Mouse (Mus musculus): ENCODE measurements at regions not wholly inside any gene's neighbourhood (a gene's known extent, or its start where the extent isn't known, plus 50 kb on each side); places are given as distances from the start of the nearest gene placed in this dataset.

DNA sequence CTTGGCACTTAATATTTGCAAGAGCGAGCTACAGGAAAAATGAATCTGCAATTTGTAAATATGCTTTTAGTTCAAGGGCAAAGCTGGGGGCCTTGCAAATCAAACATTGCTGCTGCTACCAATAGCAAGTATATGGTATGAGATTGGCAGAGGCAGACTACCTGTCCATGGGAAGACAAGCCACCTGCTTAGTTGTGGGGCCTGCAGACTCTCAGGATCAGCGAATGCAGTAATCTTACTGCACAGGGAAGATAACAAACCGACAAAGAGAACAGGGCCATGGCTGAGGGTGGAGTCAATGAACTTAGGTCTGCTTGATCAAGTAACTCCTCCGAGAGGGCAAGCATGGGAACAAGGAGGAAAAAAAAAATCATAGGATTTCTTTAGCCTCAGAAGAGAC, 257.2 kb upstream of the Ppargc1a start:
- H3K4me2 ChIP-seq (ENCODE audit: low read depth, low read length) = no peak overlapping the region
- H3K9ac ChIP-seq (replicated peaks) = no peak overlapping the region
- H3K36me3 ChIP-seq (replicated peaks; ENCODE audit: insufficient read depth, low read length) = no peaks in the 10 kb centered on the region
- no peaks in the 10 kb centered on the region for H3K27me3 ChIP-seq (ENCODE audit: insufficient read depth, low read length)
- peaks cover 15% of the 10 kb centered on the region for H3K4me1 ChIP-seq (ENCODE audit: insufficient read depth)
- H3K9me3 ChIP-seq (ENCODE audit: low read length) = no peaks in the 10 kb centered on the region
- peak; percentile 37; the same call in 1 of the 2 replicates for ATAC-seq
- WGBS (ENCODE audit: insufficient replicate concordance) = 47% methylated on average over 4 of the region's 4 CpGs
- no peak overlapping the region for H3K4me3 ChIP-seq (ENCODE audit: low read depth, low read length)
- H3K27ac ChIP-seq (ENCODE audit: low read depth) = peak overlapping the region; percentile 62
- no peak for DNase-seq
- no peak for TF ChIP-seq CTCF (IDR thresholded peaks at IDR 0.05; ENCODE audit: low read depth)
- peak; percentile 69 for TF ChIP-seq EP300 (IDR thresholded peaks at IDR 0.05; ENCODE audit: low read depth)

DNA sequence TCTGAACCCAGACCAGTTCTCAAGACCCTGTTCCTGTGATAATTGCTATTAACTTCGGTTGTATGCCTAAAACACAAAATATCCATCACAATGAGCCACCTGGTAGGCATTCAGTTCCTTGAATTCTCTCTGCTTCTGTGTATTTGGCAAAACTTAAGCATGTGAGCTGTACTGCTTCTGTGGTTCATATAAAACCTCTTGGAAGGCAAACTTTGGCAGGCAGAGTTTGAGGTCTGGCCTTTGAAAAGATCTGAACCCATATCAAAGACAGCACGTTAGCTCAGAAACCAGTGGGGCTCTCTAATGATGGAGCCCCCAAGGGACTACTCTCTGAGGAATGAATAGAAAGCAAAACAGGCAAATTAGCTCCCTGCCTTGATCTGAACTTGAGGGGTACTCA, 256.1 kb upstream of the Ppargc1a start:
- no peaks in the 10 kb centered on the region for H3K36me3 ChIP-seq (replicated peaks; ENCODE audit: insufficient read depth, low read length)
- no peak overlapping the region for H3K4me3 ChIP-seq (ENCODE audit: low read depth, low read length)
- H3K4me1 ChIP-seq (ENCODE audit: insufficient read depth) = peaks cover 15% of the 10 kb centered on the region
- DNase-seq (no peak), ATAC-seq (no peak)
- TF ChIP-seq EP300 (IDR thresholded peaks at IDR 0.05; ENCODE audit: low read depth) (no peak), CTCF (IDR thresholded peaks at IDR 0.05; ENCODE audit: low read depth) (no peak)
- H3K9me3 ChIP-seq (ENCODE audit: low read length) = no peaks in the 10 kb centered on the region
- no peak overlapping the region for H3K4me2 ChIP-seq (ENCODE audit: low read depth, low read length)
- H3K9ac ChIP-seq (replicated peaks) = no peak overlapping the region
- no peaks in the 10 kb centered on the region for H3K27me3 ChIP-seq (ENCODE audit: insufficient read depth, low read length)
- no peak overlapping the region for H3K27ac ChIP-seq (ENCODE audit: low read depth)
- 76% methylated on average over 2 of the region's 2 CpGs for WGBS (ENCODE audit: insufficient replicate concordance)

DNA sequence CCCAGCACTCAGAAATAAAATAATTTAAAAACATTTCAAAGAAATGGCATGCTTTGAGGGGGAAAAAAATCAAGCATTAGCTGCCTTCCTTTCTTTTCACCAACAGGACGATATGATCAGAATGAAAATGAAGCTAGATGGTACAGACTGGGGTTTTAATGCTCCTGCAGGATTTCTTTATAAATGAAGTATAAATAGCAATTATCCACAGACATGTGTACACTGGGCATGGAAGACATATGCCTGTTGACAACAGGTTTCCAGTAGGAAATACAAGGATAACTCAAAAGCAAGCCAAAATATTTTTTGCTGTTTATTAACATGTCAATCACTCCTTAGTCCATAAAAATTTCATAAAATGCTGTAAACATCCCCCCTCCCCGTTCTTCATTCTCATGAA, 248.7 kb upstream of the Ppargc1a start:
- no peaks in the 10 kb centered on the region for H3K36me3 ChIP-seq (replicated peaks; ENCODE audit: insufficient read depth, low read length)
- H3K9ac ChIP-seq (replicated peaks) = no peak overlapping the region
- no peak for DNase-seq
- no peak overlapping the region for H3K4me2 ChIP-seq (ENCODE audit: low read depth, low read length)
- no peaks in the 10 kb centered on the region for H3K9me3 ChIP-seq (ENCODE audit: low read length)
- TF ChIP-seq CTCF (IDR thresholded peaks at IDR 0.05; ENCODE audit: low read depth) (no peak), EP300 (IDR thresholded peaks at IDR 0.05; ENCODE audit: low read depth) (no peak)
- H3K4me1 ChIP-seq (ENCODE audit: insufficient read depth) = no peaks in the 10 kb centered on the region
- WGBS (ENCODE audit: insufficient replicate concordance) = 64% methylated on average over 2 of the region's 2 CpGs
- no peaks in the 10 kb centered on the region for H3K27me3 ChIP-seq (ENCODE audit: insufficient read depth, low read length)
- H3K4me3 ChIP-seq (ENCODE audit: low read depth, low read length) = no peak overlapping the region
- H3K27ac ChIP-seq (ENCODE audit: low read depth) = no peak overlapping the region
- ATAC-seq = no peak

DNA sequence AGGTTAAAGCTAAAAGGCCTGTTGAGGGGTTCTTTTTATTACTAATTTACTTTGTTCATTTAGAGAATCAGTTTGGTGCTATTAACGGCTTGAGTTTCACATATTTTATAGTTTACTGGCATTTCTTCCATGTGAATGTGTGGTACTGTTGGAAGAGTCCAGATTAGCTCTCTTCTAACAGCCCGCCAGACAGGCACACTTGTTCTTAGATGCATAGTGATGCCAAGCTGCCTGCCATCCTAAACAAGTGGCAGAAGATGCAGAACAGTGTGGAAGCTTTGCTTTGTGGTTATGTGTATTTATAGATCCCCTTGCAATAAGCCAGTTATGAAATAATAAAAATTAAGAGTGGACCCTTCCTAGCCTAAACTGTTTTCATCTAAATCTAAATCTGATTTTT, 244.2 kb upstream of the Ppargc1a start:
- no peaks in the 10 kb centered on the region for H3K27me3 ChIP-seq (ENCODE audit: insufficient read depth, low read length)
- H3K27ac ChIP-seq (ENCODE audit: low read depth) = no peak overlapping the region
- WGBS (ENCODE audit: insufficient replicate concordance) = 74% methylated on average over 2 of the region's 2 CpGs
- no peak overlapping the region for H3K9ac ChIP-seq (replicated peaks)
- DNase-seq = no peak
- H3K4me2 ChIP-seq (ENCODE audit: low read depth, low read length) = no peak overlapping the region
- H3K9me3 ChIP-seq (ENCODE audit: low read length) = no peaks in the 10 kb centered on the region
- no peak overlapping the region for H3K4me3 ChIP-seq (ENCODE audit: low read depth, low read length)
- TF ChIP-seq CTCF (IDR thresholded peaks at IDR 0.05; ENCODE audit: low read depth) (no peak), EP300 (IDR thresholded peaks at IDR 0.05; ENCODE audit: low read depth) (no peak)
- H3K4me1 ChIP-seq (ENCODE audit: insufficient read depth) = no peaks in the 10 kb centered on the region
- H3K36me3 ChIP-seq (replicated peaks; ENCODE audit: insufficient read depth, low read length) = no peaks in the 10 kb centered on the region
- no peak for ATAC-seq

DNA sequence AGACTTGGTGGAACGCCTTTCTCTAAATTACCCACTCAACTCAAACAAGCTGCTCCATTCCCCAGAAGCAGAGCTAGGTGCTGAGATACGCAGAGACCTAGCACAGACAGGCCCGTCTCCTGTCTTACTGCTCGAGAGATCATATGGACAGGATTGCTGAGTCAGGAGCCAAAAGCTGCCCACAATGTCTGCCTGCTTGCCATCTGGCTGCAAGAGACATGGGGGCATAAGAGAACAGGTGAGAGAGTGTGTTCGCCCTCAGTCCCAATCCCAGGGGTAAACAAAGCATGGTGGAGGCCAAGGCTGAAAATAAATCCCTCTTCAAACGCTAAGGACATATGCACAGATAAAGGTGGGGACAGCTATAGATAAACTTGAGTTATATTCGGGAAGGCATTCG, 234.0 kb upstream of the Ppargc1a start:
- TF ChIP-seq CTCF (IDR thresholded peaks at IDR 0.05; ENCODE audit: low read depth) (no peak), EP300 (IDR thresholded peaks at IDR 0.05; ENCODE audit: low read depth) (no peak)
- Histone ChIP-seq H3K36me3 (replicated peaks; ENCODE audit: insufficient read depth, low read length) (no peaks in the 10 kb centered on the region), H3K4me1 (ENCODE audit: insufficient read depth) (peaks cover 2% of the 10 kb centered on the region; the same call in 1 of the 2 replicates), H3K9ac (replicated peaks) (no peak overlapping the region), H3K4me3 (ENCODE audit: low read depth, low read length) (no peak overlapping the region), H3K27me3 (ENCODE audit: insufficient read depth, low read length) (no peaks in the 10 kb centered on the region), H3K27ac (ENCODE audit: low read depth) (no peak overlapping the region), H3K9me3 (ENCODE audit: low read length) (no peaks in the 10 kb centered on the region), H3K4me2 (ENCODE audit: low read depth, low read length) (no peak overlapping the region)
- WGBS (ENCODE audit: insufficient replicate concordance) = 62% methylated on average over 8 of the region's 8 CpGs
- no peak for ATAC-seq
- DNase-seq = no peak

- Histone ChIP-seq H3K4me2 (ENCODE audit: low read depth, low read length) (no peak overlapping the region), H3K4me3 (ENCODE audit: low read depth, low read length) (no peak overlapping the region), H3K4me1 (ENCODE audit: insufficient read depth) (peaks cover 2% of the 10 kb centered on the region; the same call in 1 of the 2 replicates), H3K9ac (replicated peaks) (no peak overlapping the region), H3K9me3 (ENCODE audit: low read length) (no peaks in the 10 kb centered on the region), H3K36me3 (replicated peaks; ENCODE audit: insufficient read depth, low read length) (no peaks in the 10 kb centered on the region), H3K27ac (ENCODE audit: low read depth) (no peak overlapping the region), H3K27me3 (ENCODE audit: insufficient read depth, low read length) (no peaks in the 10 kb centered on the region)
- 55% methylated on average over 6 of the region's 6 CpGs for WGBS (ENCODE audit: insufficient replicate concordance)
- TF ChIP-seq EP300 (IDR thresholded peaks at IDR 0.05; ENCODE audit: low read depth) (no peak), CTCF (IDR thresholded peaks at IDR 0.05; ENCODE audit: low read depth) (no peak)
- peak; percentile 76 for ATAC-seq
- no peak for DNase-seq
Observed at GRCm38 (mm10) chr5:51799371-51800035, 232.0 kb upstream of the Ppargc1a start.
